Mouse (Mus musculus) intestine, embryonic 14.5 days (tissue): ENCODE results near the gene Gnat1. TPM values are rescaled to one million over a fixed set of nuclear protein-coding genes. Genes with fewer than 3 reads are reported as not detected.

Experiments used
- ATAC-seq: fragments of 200-750 bp; cut with Nextera tagmentation; replicated peaks from 2 replicates; pipeline ENCODE4 v1.8.0; 2017; ENCODE audit warnings: low read depth, moderate number of reproducible peaks, moderate TSS enrichment, moderate library complexity; ENCODE audit not compliant: low FRiP score, low TSS enrichment
- DNase-seq: peaks from one replicate; pipeline ENCODE4 v3.0.0-alpha.2; 2018; ENCODE audit warnings: low spot score
- H3K27ac ChIP-seq: fragments of 300-500 bp; sonication (generic); 2 replicates; pipeline ENCODE4 v1.5.1; 2014; ENCODE audit warnings: low read depth, mild to moderate bottlenecking, control low read depth
- H3K27me3 ChIP-seq: fragments of 300-500 bp; sonication (generic); replicated peaks from 2 replicates; pipeline ENCODE4 v1.6.1; 2014; ENCODE audit warnings: low read length, control low read depth; ENCODE audit not compliant: control insufficient read depth, insufficient read depth
- H3K36me3 ChIP-seq: fragments of 300-500 bp; sonication (generic); 2 replicates; pipeline ENCODE4 v1.6.1; 2014; ENCODE audit warnings: low read length, control low read depth; ENCODE audit not compliant: control insufficient read depth, insufficient read depth
- H3K4me1 ChIP-seq: fragments of 300-500 bp; sonication (generic); replicated peaks from 2 replicates; pipeline ENCODE4 v1.6.1; 2014; ENCODE audit warnings: low read length, control low read depth, mixed read lengths; ENCODE audit not compliant: control insufficient read depth, insufficient read depth
- H3K4me2 ChIP-seq: fragments of 300-500 bp; sonication (generic); 2 replicates; pipeline ENCODE4 v1.6.1; 2014; ENCODE audit warnings: low read length
- H3K4me3 ChIP-seq: fragments of 300-500 bp; sonication (generic); 2 replicates; pipeline ENCODE4 v1.5.1; 2014; ENCODE audit warnings: low read depth, low read length, control low read depth, mixed read lengths
- H3K9ac ChIP-seq: fragments of 300-500 bp; sonication (generic); 2 replicates; pipeline ENCODE4 v1.6.1; 2014; ENCODE audit warnings: mild to moderate bottlenecking, low read length
- H3K9me3 ChIP-seq: fragments of 300-500 bp; sonication (generic); 2 replicates; pipeline ENCODE4 v1.6.1; 2016; ENCODE audit warnings: low read length, control low read depth; ENCODE audit not compliant: control insufficient read depth
- WGBS: fragments of 180-500 bp; shearing (Covaris S2); extraction: QIAGEN DNeasy Blood & Tissue Kit; methylation state at CpG from one replicate; pipeline ENCODE4 v1.1.7; 2014; 5-methylcytosine and 5-hydroxymethylcytosine counted together
- polyA plus RNA-seq: library from polyadenylated mRNA; unstranded; fragments of >200 nt; fragmentation: Nextera tagmentation; extraction: Ambion mirVana; gene quantifications from 2 replicates; pipeline ENCODE4 v1.2.1, GENCODE M21; 2014

Gnat1 gene
- polyA plus RNA-seq, 1 experiment from 2014 or later: 2.6 TPM

DNA sequence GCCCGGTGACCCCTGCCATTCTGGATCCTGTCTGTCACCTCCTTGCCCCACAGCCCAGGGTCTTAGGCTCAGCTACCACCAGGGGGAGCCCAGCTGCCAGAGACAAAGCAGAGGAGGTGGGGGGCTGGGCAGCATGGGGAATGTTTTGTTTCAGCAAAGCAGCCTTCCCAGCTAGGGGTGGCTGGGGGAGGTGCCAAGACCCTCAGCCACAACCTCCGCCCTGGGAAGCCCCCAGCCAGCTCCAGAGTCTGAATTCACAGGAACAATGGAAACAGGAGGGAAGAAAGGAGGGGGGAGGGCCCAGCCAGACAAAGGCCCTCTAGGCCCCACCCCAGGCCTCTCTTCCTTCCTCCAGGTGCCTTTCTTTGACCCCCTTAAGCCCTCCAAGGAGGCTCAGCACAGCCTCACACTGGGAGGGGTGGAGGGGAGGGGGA is 52.7 kb downstream of the Gnat1 start:
- WGBS: 0% methylated on average over 2 of the region's 2 CpGs
- DNase-seq (peak; percentile 95), ATAC-seq (peak; percentile 53)
- Histone ChIP-seq H3K9me3 (no peaks in the 10 kb centered on the region), H3K27ac (peak overlapping the region; percentile 75), H3K27me3 (no peaks in the 10 kb centered on the region), H3K36me3 (peaks cover 31% of the 10 kb centered on the region), H3K4me2 (peak overlapping the region; percentile 3), H3K9ac (peak overlapping the region; percentile 37; the same call in 1 of the 2 replicates), H3K4me1 (peaks cover 60% of the 10 kb centered on the region), H3K4me3 (no peak overlapping the region)

DNA sequence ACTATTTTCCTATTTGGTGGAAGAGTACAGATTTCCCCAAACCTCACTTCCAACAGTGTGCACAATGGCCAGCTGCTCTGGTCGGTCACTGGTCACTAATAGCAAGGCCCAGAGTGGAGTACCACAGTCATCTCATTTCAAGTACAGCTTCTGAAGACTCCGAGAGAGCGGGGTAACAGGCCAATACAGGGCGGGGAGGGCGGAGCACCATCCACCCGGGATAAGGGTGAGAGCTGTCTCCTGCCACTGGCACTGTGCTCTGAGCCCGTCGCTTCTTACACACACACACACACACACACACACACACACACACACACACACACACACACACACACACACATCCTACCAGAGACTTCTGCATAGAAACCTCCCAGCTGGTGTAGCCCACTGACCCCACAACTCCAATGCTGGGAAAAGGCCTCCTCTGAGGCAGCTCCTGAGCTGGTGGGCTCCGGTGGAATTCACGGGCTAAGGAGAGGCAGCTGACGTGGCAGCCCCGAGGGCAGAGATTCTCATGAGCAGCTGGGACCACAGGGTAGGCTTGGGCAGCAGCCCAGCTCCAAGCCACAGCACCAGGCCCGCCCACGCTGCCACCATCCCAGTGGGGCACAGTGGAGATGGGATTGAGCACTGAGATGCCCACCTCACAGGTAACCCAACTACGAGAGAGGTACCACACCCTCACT is 53.2 kb downstream of the Gnat1 start:
- Histone ChIP-seq H3K4me3 (no peak overlapping the region), H3K36me3 (peaks cover 31% of the 10 kb centered on the region)

DNA sequence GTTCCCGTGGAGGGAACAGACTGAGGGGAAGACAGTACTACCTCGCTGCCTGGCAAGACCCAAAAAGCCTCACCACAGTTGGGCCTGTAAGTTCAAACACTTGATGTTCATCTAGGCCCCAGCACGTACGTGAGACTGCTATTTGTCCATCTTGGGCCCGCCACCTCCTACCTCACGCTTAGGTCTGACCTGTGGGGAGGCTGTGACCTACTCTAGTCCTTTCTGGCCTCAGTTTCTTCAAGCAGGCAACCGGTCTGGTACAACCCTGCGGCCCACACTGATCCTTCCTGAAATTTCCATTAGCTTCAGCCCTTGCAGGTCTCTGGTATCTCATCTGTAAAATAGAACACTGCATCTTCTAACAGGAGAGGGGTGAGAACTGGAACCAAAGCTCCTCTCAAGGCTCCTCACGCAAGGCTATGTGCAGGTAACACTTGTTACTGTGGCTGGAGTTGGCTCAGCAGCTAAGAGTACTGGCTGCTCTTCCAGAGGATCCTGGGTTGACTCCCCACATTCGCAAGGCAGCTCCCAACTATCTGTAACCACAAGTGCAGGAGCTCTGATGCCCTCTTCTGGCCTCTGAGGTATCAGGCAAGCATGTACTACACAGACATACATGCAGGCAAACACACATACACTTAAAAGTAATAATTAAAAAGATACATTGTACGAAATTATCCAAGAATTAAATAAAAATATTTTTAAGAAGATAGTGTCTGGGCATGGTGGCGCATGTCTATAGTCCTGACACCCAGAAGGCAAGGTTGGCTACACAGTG is 54.0 kb downstream of the Gnat1 start:
- no peak for ATAC-seq
- Histone ChIP-seq H3K9me3 (no peaks in the 10 kb centered on the region), H3K27me3 (no peaks in the 10 kb centered on the region), H3K9ac (no peak overlapping the region), H3K36me3 (peaks cover 32% of the 10 kb centered on the region), H3K27ac (no peak overlapping the region), H3K4me3 (no peak overlapping the region), H3K4me2 (no peak overlapping the region), H3K4me1 (peaks cover 52% of the 10 kb centered on the region)
- WGBS: 92% methylated on average over 12 of the region's 12 CpGs
- DNase-seq: no peak

More for the DNA sequence above, 53.2 kb downstream of the Gnat1 start:
- DNase-seq (no peak), ATAC-seq (peak; percentile 33)
- Histone ChIP-seq H3K4me1 (peaks cover 55% of the 10 kb centered on the region), H3K9ac (no peak overlapping the region; the same call in 1 of the 2 replicates), H3K9me3 (no peaks in the 10 kb centered on the region), H3K27me3 (no peaks in the 10 kb centered on the region), H3K27ac (peak overlapping the region; percentile 75), H3K4me2 (peak overlapping the region; percentile 3)
- WGBS: 44% methylated on average over 15 of the region's 15 CpGs

DNA sequence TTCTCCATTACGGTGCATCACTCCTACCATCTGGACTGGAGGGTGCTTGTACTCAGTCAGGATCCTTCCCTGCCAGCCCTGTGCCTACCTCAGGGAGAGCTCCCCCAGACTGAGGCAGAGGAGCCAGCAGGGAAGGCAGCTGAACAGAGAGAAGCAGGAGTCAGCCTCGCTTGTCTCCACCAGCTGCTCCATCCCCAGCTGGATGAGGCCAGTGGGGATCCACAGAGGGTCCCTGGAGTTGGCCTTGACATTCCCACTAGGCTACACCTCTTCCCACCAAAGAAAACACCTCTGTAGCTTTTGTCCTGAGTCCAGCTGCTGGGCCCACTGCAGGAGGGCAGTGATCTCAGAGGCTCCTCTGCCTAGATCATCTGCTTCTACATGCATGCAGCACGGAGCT is 54.6 kb downstream of the Gnat1 start:
- Histone ChIP-seq H3K9ac (no peak overlapping the region), H3K27me3 (no peaks in the 10 kb centered on the region), H3K27ac (no peak overlapping the region), H3K4me3 (no peak overlapping the region), H3K4me2 (no peak overlapping the region), H3K4me1 (peaks cover 48% of the 10 kb centered on the region), H3K36me3 (peaks cover 38% of the 10 kb centered on the region), H3K9me3 (no peaks in the 10 kb centered on the region)
- DNase-seq (no peak), ATAC-seq (no peak)
- 89% methylated on average over 3 of the region's 3 CpGs for WGBS

DNA sequence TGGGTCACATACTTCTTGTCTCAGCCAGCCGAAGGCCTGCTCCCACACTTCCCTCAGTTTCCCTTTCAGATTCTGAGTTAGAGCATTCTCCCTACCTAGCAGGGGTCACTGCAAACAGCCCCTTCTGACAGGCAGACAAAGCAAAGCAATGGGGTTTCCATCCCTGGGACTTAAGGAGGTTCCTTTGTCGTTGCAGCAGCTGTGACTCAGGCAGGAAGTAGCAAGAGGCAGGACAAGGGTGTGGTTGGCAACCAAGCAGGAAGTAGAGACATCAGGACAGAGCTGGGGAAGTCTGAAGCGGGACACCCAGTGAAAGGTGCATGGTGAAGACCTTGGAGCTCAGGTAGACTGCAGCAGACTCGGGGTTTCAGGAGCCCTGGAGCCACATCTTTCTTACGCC is 55.0 kb downstream of the Gnat1 start:
- Histone ChIP-seq H3K4me3 (no peak overlapping the region), H3K36me3 (peaks cover 41% of the 10 kb centered on the region), H3K4me2 (no peak overlapping the region), H3K27me3 (no peaks in the 10 kb centered on the region), H3K9me3 (no peaks in the 10 kb centered on the region), H3K9ac (no peak overlapping the region), H3K27ac (no peak overlapping the region), H3K4me1 (peaks cover 48% of the 10 kb centered on the region)
- DNase-seq: no peak
- ATAC-seq: no peak
- 80% methylated on average over 5 of the region's 5 CpGs for WGBS

Other genes with a start within 250 kb of the Gnat1 start
- 46.7 and 47.6 TPM in 2 replicates for gene Tmem115, start 145.8 kb downstream of the Gnat1 start, polyA plus RNA-seq
- gene Cyb561d2, start 137.5 kb downstream of the Gnat1 start, polyA plus RNA-seq: 27.1 and 30.8 TPM in 2 replicates
- gene Nprl2, start 137.5 kb downstream of the Gnat1 start, polyA plus RNA-seq: 34.8 and 42.2 TPM in 2 replicates
- gene Zmynd10, start 132.4 kb downstream of the Gnat1 start, polyA plus RNA-seq: 0.54 TPM in 1 of 2 replicates, not detected in the other
- gene Rassf1, start 128.2 kb downstream of the Gnat1 start, polyA plus RNA-seq: 54.4 and 59.9 TPM in 2 replicates
- gene Tusc2, start 116.5 kb downstream of the Gnat1 start, polyA plus RNA-seq: 42.8 and 45.1 TPM in 2 replicates
- 107 and 114 TPM in 2 replicates for gene Hyal2, start 111.8 kb downstream of the Gnat1 start, polyA plus RNA-seq
- gene Hyal1, start 102.8 kb downstream of the Gnat1 start, polyA plus RNA-seq: 4.0 and 5.1 TPM in 2 replicates
- gene Naa80, start 100.8 kb downstream of the Gnat1 start, polyA plus RNA-seq: 14.7 and 19.6 TPM in 2 replicates
- 0.87 and 1.4 TPM in 2 replicates for gene Hyal3, start 98.9 kb downstream of the Gnat1 start, polyA plus RNA-seq
- gene Ifrd2, start 92.1 kb downstream of the Gnat1 start, polyA plus RNA-seq: 77.4 and 79.5 TPM in 2 replicates
- 16.5 and 18.3 TPM in 2 replicates for gene Sema3b, start 70.5 kb downstream of the Gnat1 start, polyA plus RNA-seq
- 336 and 349 TPM in 2 replicates for gene Gnai2, start 44.3 kb downstream of the Gnat1 start, polyA plus RNA-seq
- gene Slc38a3, start 10.2 kb downstream of the Gnat1 start, polyA plus RNA-seq: 2.2 and 9.3 TPM in 2 replicates
- gene Sema3f, start 30.8 kb upstream of the Gnat1 start, polyA plus RNA-seq: 16.2 and 16.3 TPM in 2 replicates
- 156 and 174 TPM in 2 replicates for gene Rbm5, start 91.3 kb upstream of the Gnat1 start, polyA plus RNA-seq
- gene Rbm6, start 193.5 kb upstream of the Gnat1 start, polyA plus RNA-seq: 64.2 and 74.5 TPM in 2 replicates
- gene Mon1a, start 208.4 kb upstream of the Gnat1 start, polyA plus RNA-seq: 17.2 and 21.7 TPM in 2 replicates
- 3.9 and 4.1 TPM in 2 replicates for gene Mst1r, start 227.2 kb upstream of the Gnat1 start, polyA plus RNA-seq
- not detected in 2 replicates for gene Actl11, start 248.8 kb upstream of the Gnat1 start, polyA plus RNA-seq